8 mouse cellular contexts compared by ENCODE assay signal in genomic region chr10:80070837-80071515, GRCm38 (mm10). TPM values are rescaled to one million over a fixed set of nuclear protein-coding genes. Genes with fewer than 3 reads are reported as not detected.
DNase-seq lines count a peak whose midpoint lies in the region; ATAC-seq lines count a peak whose summit lies in the region.

No protein-coding gene starts in this region.

- no peak overlapping the region for H3K9ac ChIP-seq in hindbrain, embryonic 11.5 days (ENCODE audit: low read depth, low read length)

- H3K27ac ChIP-seq in hindbrain, embryonic 11.5 days (ENCODE audit: low read depth, low read length) = peak overlapping the region; percentile 49

- no peak for ATAC-seq in hindbrain, embryonic 11.5 days (ENCODE audit: low FRiP score)
- ATAC-seq in CD4-positive, CD25-positive, alpha-beta regulatory T cell, adult 4 months = no peak

- H3K4me2 ChIP-seq in hindbrain, embryonic 11.5 days (replicated peaks; ENCODE audit: low read depth, low read length) = no peak overlapping the region

- H3K4me1 ChIP-seq in hindbrain, embryonic 11.5 days (replicated peaks; ENCODE audit: control insufficient read depth, insufficient read depth, low read length) = peaks cover 2% of the 10 kb centered on the region; the same call in 1 of the 2 replicates

- H3K27me3 ChIP-seq in hindbrain, embryonic 11.5 days (ENCODE audit: control insufficient read depth, insufficient read depth, low read length) = no peaks in the 10 kb centered on the region

- no peaks in the 10 kb centered on the region for H3K9me3 ChIP-seq in hindbrain, embryonic 11.5 days (ENCODE audit: control insufficient read depth, low read length)

- no peak overlapping the region for H3K4me3 ChIP-seq in hindbrain, embryonic 11.5 days (ENCODE audit: low read depth, low read length)

- 69% methylated on average over 9 of the region's 9 CpGs for WGBS in hindbrain, embryonic 11.5 days

- H3K36me3 ChIP-seq in hindbrain, embryonic 11.5 days (ENCODE audit: control insufficient read depth, insufficient read depth, low read length) = no peaks in the 10 kb centered on the region

- DNase-seq in MN1 (ENCODE audit: low spot score) = peak; percentile 90
- DNase-seq in cerebellum, adult 11-12 months = peak; percentile 87
- peak; percentile 48 to 55 for DNase-seq in frontal cortex, postnatal 14 days (ENCODE audit: low spot score in 2 of 2)
- DNase-seq in hindbrain, embryonic 11.5 days (ENCODE audit: low spot score) = no peak
- peak; percentile 44 to 56 for DNase-seq in layer of hippocampus, postnatal 36 days
- DNase-seq in lung, postnatal 10 days = peak; percentile 93
- DNase-seq in right cerebral cortex, adult 18-20 months = peak; percentile 79

RNA-seq across cellular contexts. Expression of gene Gpx4, which starts 24.0 kb away (rescaled TPM):
- polyA plus RNA-seq in hindbrain, embryonic 11.5 days (2014; fragmentation: Nextera tagmentation; extraction: Ambion mirVana) = 543 and 552 TPM in 2 replicates
- total RNA-seq in layer of hippocampus, postnatal 36 days (2021) = 100 to 1,000 TPM; 445 to 446 TPM
- polyA plus RNA-seq in CD4-positive, CD25-positive, alpha-beta regulatory T cell, adult 4 months (2017; shearing (Covaris generic)) = 100 to 1,000 TPM; 450 to 480 TPM

RNA-seq across cellular contexts. Expression of gene Polr2e, which starts 31.4 kb away (rescaled TPM):
- 215 and 222 TPM in 2 replicates for polyA plus RNA-seq in hindbrain, embryonic 11.5 days (2014; fragmentation: Nextera tagmentation; extraction: Ambion mirVana)
- 10 to 100 TPM; 74.8 to 86.0 TPM for total RNA-seq in layer of hippocampus, postnatal 36 days (2021)
- polyA plus RNA-seq in CD4-positive, CD25-positive, alpha-beta regulatory T cell, adult 4 months (2017; shearing (Covaris generic)) = 100 to 1,000 TPM; 194 to 220 TPM

RNA-seq across cellular contexts. Expression of gene Sbno2, which starts 34.4 kb away (rescaled TPM):
- polyA plus RNA-seq in hindbrain, embryonic 11.5 days (2014; fragmentation: Nextera tagmentation; extraction: Ambion mirVana) = 8.0 and 9.5 TPM in 2 replicates
- total RNA-seq in layer of hippocampus, postnatal 36 days (2021) = 10 to 100 TPM; 17.2 to 20.7 TPM
- 10 to 100 TPM; 28.4 to 54.8 TPM for polyA plus RNA-seq in CD4-positive, CD25-positive, alpha-beta regulatory T cell, adult 4 months (2017; shearing (Covaris generic))

RNA-seq across cellular contexts. Expression of gene Stk11, which starts 44.6 kb away (rescaled TPM):
- polyA plus RNA-seq in hindbrain, embryonic 11.5 days (2014; fragmentation: Nextera tagmentation; extraction: Ambion mirVana) = 21.3 and 26.8 TPM in 2 replicates
- 10 to 100 TPM; 93.3 to 95.9 TPM for total RNA-seq in layer of hippocampus, postnatal 36 days (2021)
- polyA plus RNA-seq in CD4-positive, CD25-positive, alpha-beta regulatory T cell, adult 4 months (2017; shearing (Covaris generic)) = 10 to 100 TPM; 19.2 to 30.7 TPM

RNA-seq across cellular contexts. Expression of gene Arhgap45, which starts 54.5 kb away (rescaled TPM):
- polyA plus RNA-seq in hindbrain, embryonic 11.5 days (2014; fragmentation: Nextera tagmentation; extraction: Ambion mirVana) = 4.1 and 4.3 TPM in 2 replicates
- total RNA-seq in layer of hippocampus, postnatal 36 days (2021) = 1 to 10 TPM; 3.2 to 4.2 TPM
- polyA plus RNA-seq in CD4-positive, CD25-positive, alpha-beta regulatory T cell, adult 4 months (2017; shearing (Covaris generic)) = 100 to 1,000 TPM; 233 to 369 TPM
